Mouse (Mus musculus) heart, embryonic 11.5 days (tissue): ENCODE results near the gene Lancl3. TPM values are rescaled to one million over a fixed set of nuclear protein-coding genes. Genes with fewer than 3 reads are reported as not detected.

Experiments used
- ATAC-seq: fragments of 200-750 bp; cut with Nextera tagmentation; replicated peaks from 2 replicates; pipeline ENCODE4 v1.8.0; 2017; ENCODE audit warnings: moderate library complexity; ENCODE audit not compliant: insufficient number of reproducible peaks, low FRiP score, low TSS enrichment
- H3K27ac ChIP-seq: fragments of 300-500 bp; sonication (generic); 2 replicates; pipeline ENCODE4 v1.5.1; 2014; ENCODE audit warnings: mild to moderate bottlenecking, low read depth, low read length
- H3K27me3 ChIP-seq: fragments of 300-500 bp; sonication (generic); 2 replicates; pipeline ENCODE4 v1.6.1; 2014; ENCODE audit warnings: mild to moderate bottlenecking, low read length, mixed read lengths; ENCODE audit not compliant: control insufficient read depth, insufficient read depth
- H3K36me3 ChIP-seq: fragments of 300-500 bp; sonication (generic); 2 replicates; pipeline ENCODE4 v1.6.1; 2014; ENCODE audit warnings: mild to moderate bottlenecking, low read length, moderate library complexity, mixed read lengths; ENCODE audit not compliant: control insufficient read depth, insufficient read depth
- H3K4me1 ChIP-seq: fragments of 300-500 bp; sonication (generic); 2 replicates; pipeline ENCODE4 v1.6.1; 2014; ENCODE audit warnings: low read length; ENCODE audit not compliant: control insufficient read depth, insufficient read depth
- H3K4me2 ChIP-seq: fragments of 300-500 bp; sonication (generic); 2 replicates; pipeline ENCODE4 v1.6.1; 2014; ENCODE audit warnings: mild to moderate bottlenecking, moderate library complexity
- H3K4me3 ChIP-seq: fragments of 300-500 bp; sonication (generic); 2 replicates; pipeline ENCODE4 v1.5.1; 2014; ENCODE audit warnings: low read depth, low read length
- H3K9ac ChIP-seq: fragments of 300-500 bp; sonication (generic); 2 replicates; pipeline ENCODE4 v1.6.1; 2014; ENCODE audit warnings: mild to moderate bottlenecking, low read depth, low read length, moderate library complexity
- H3K9me3 ChIP-seq: fragments of 300-500 bp; sonication (generic); replicated peaks from 2 replicates; pipeline ENCODE4 v1.6.1; 2016; ENCODE audit warnings: low read length; ENCODE audit not compliant: control insufficient read depth
- WGBS: fragments of 180-500 bp; shearing (Covaris S2); extraction: QIAGEN DNeasy Blood & Tissue Kit; methylation state at CpG from one replicate; pipeline ENCODE4 v1.1.7; 2014; ENCODE audit not compliant: insufficient replicate concordance; 5-methylcytosine and 5-hydroxymethylcytosine counted together
- polyA plus RNA-seq: library from polyadenylated mRNA; unstranded; fragments of >200 nt; fragmentation: Nextera tagmentation; extraction: Ambion mirVana; gene quantifications from 2 replicates; pipeline ENCODE4 v1.2.1, GENCODE M21; 2014

Gene Lancl3
- 0.43 and 0.45 TPM in 2 replicates for polyA plus RNA-seq

DNA sequence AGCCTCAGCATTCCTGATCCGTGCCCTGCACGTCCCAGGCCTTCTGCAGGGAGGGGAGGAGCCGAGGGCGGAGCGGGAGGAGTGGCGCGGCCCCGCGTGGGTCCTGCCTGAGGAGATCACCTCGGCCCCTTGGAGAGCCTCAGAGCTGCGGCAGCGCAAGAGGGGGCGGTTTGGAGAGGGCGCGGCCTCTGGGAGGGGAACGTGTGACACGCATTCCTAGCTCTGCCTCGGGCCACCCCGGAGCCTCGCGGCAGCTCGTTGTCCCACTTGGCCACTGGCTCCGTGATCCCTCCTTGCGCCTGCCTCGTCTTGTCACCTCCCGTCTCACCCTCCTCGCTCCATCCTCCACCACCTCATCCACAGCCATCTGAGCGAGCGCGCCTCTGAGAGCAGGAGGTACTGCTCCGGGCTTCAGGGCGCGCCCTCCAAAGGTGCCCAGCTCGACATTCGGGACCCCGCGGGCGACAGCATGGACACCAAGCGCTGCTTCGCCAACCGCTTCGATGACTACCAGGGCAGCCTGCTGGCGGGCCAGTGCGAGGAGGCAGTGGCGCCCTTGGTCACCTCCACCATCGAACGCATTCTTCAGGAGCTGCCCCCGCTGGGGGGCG is at the start of gene Lancl3:
Gene Lancl3, plus strand, starts transcription at position 142 of the 611 bp plus-strand sequence.
- Histone ChIP-seq H3K9ac (peak within 1 kb of the TSS; percentile 17; the same call in 1 of the 2 replicates), H3K27ac (no peak within 1 kb of the TSS)
- 7% methylated on average over 36 of the region's 49 CpGs for WGBS

DNA sequence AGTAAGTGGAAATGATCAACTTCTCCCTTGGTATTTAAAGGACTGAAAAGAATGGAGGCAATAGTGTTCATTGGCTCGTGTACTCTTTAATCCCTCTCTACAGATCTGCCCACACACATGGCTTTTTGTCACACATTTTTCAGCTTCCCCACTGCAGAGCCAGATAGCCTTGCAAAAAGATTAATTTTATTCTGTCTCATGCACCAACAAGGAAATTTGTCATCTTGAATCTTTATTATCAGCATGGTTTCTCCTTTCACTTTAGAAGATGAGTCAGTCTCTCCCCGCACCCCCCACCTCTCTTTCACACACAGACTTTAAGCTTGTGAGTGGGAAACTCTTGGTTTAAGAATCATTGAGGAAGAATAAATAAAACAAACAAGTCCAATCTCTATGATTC is 20.7 kb upstream of the Lancl3 start:
- Histone ChIP-seq H3K27ac (no peak overlapping the region), H3K4me3 (no peak overlapping the region), H3K4me2 (no peak overlapping the region), H3K4me1 (no peaks in the 10 kb centered on the region), H3K27me3 (no peaks in the 10 kb centered on the region), H3K9ac (no peak overlapping the region), H3K36me3 (no peaks in the 10 kb centered on the region), H3K9me3 (no peaks in the 10 kb centered on the region)
- 64% methylated on average over 2 of the region's 2 CpGs for WGBS
- ATAC-seq, result no peak

More for the DNA sequence above, at the start of gene Lancl3:
- peak; percentile 59 for ATAC-seq
- peak within 1 kb of the TSS; percentile 65 for H3K4me2 ChIP-seq
- peaks cover 11% of the 10 kb centered on the region; the same call in 1 of the 2 replicates for H3K27me3 ChIP-seq
- H3K9me3 ChIP-seq, result no peaks in the 10 kb centered on the region
- no peaks in the 10 kb centered on the region for H3K36me3 ChIP-seq
- peak within 1 kb of the TSS; percentile 46 for H3K4me3 ChIP-seq
- no peaks in the 10 kb centered on the region for H3K4me1 ChIP-seq

DNA sequence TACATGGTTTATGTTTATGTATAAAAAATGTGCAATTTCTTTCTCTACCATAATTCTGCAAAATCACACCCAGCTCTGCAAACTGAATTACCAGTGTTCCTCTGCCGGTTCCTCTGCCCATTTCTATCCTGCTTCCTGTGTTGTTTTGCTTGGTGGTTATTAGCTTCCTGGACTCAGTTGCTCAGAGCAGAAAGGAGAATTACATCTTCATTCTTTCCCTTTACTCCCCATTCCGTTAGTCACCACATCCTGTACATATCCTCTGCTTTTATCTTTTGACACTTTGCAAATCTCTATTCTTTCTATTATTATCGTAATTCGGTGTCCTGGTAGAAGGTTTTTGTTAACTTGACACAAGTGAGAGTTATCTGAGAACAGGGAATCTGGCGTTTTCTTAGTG is 18.1 kb upstream of the Lancl3 start:
- 59% methylated on average over 5 of the region's 5 CpGs for WGBS
- Histone ChIP-seq H3K9me3 (no peaks in the 10 kb centered on the region), H3K4me3 (no peak overlapping the region), H3K4me1 (no peaks in the 10 kb centered on the region), H3K27ac (no peak overlapping the region), H3K27me3 (no peaks in the 10 kb centered on the region), H3K36me3 (no peaks in the 10 kb centered on the region), H3K9ac (no peak overlapping the region), H3K4me2 (no peak overlapping the region)
- ATAC-seq, result no peak

DNA sequence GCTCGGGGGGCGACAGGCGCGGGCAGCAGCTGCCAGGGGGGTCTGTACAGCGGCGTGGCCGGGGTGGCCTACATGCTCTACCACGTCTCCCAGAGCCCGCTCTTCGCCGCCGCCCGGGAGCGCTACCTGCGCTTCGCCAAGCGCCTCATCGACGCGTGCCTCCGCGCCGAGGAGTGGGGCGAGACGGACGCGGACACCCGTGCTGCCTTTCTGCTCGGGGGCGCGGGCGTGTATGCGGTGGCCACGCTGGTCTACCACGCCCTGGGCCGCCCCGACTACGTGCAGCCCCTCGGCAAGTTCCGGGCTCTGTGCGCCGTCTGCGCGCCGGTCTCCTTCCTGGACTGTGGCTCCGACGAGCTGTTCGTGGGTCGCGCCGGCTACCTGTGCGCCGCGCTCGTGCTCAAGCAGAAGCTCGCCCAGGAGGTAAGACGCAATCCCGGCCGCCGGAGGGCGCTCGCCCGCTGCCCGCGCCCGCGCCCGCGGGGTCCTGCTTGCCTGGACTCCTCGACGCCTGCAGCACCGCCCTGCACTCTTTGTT is 747 bp downstream of the Lancl3 start:
- ATAC-seq, result peak; percentile 59
- Histone ChIP-seq H3K9ac (peak overlapping the region; percentile 17; the same call in 1 of the 2 replicates), H3K27ac (no peak overlapping the region), H3K4me3 (peak overlapping the region; percentile 46), H3K27me3 (peaks cover 11% of the 10 kb centered on the region; the same call in 1 of the 2 replicates), H3K4me2 (peak overlapping the region; percentile 65), H3K36me3 (no peaks in the 10 kb centered on the region), H3K4me1 (no peaks in the 10 kb centered on the region), H3K9me3 (no peaks in the 10 kb centered on the region)
- WGBS, result 16% methylated on average over 56 of the region's 72 CpGs

DNA sequence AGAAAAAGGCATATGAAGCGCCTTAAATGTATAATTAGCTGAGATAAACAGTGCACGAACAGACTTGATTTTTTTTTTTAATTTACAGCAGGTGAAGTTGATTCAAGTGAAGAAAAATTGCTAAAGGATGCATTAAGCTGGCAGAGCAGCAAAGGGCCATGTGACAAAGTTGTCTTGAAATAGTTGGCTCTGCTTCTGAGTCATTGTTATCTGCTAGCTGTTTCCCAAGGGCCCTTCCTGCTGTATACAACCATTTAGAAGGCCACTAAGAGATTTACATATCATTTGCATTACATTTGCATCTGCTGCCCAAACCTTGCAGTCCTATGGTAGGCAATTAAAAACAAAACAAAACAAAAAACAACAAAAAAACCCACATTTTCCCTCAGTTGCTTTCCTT is 2.3 kb downstream of the Lancl3 start:
- H3K4me3 ChIP-seq, result no peak overlapping the region
- no peak overlapping the region for H3K9ac ChIP-seq
- H3K9me3 ChIP-seq, result no peaks in the 10 kb centered on the region
- H3K27me3 ChIP-seq, result peaks cover 11% of the 10 kb centered on the region; the same call in 1 of the 2 replicates
- no peaks in the 10 kb centered on the region for H3K36me3 ChIP-seq
- WGBS, result 71% methylated on average over 2 of the region's 2 CpGs
- no peak overlapping the region for H3K4me2 ChIP-seq
- no peak overlapping the region for H3K27ac ChIP-seq
- H3K4me1 ChIP-seq, result no peaks in the 10 kb centered on the region
- ATAC-seq, result no peak

DNA sequence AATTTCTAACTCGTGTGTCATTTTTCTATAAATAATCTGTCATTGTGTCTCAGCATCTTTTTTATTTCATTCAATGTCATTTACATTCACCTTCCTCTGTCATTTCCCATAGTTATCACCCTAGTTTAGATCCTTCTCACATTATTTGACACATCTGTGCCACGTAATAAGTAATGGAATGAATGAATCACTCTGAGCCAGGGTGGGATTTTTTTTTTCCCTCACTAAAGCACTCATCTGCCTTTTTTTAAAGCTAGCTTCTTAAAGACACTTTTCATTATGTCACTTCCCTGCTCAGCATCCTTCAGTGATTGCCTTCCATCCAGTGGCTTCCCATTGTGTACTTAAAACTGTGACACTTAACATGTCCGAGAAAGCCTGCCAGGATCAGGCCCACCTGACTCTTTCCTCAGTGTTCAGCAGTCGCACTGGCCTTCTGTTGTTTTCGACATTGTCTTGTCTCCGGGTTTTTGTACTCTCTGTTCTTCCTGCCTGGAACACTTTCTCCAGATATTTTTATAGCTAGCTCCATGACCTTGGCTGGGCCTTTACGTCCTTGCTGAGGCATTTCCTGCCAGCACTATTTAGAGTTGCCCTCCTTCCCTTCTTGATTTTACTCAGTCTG is 3.2 kb downstream of the Lancl3 start:
- Histone ChIP-seq H3K9me3 (no peaks in the 10 kb centered on the region), H3K27me3 (peaks cover 11% of the 10 kb centered on the region; the same call in 1 of the 2 replicates), H3K4me1 (no peaks in the 10 kb centered on the region), H3K27ac (no peak overlapping the region), H3K9ac (no peak overlapping the region), H3K36me3 (no peaks in the 10 kb centered on the region), H3K4me2 (no peak overlapping the region), H3K4me3 (no peak overlapping the region)
- WGBS, result 54% methylated on average over 7 of the region's 7 CpGs
- no peak for ATAC-seq

DNA sequence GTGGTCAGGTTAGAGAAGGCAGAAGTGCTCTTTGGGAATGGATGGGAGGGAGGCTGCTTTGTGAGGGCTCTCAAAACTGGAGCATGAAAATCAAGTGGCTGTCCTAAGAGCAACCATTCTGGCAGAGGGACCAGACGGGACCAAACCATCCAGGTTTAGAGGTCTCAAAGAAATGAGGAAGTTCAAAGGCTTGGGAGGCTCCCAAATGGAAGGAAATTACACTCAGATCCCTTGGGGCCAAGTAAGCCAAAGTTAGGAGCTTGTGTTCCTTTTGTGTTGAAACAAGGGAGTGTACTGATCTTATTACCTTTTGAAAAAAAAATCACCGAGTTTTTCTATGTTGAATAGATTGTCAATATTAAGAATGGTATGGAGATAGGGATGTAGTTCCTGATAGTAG is 5.4 kb downstream of the Lancl3 start:
- Histone ChIP-seq H3K9ac (no peak overlapping the region), H3K9me3 (no peaks in the 10 kb centered on the region), H3K4me2 (no peak overlapping the region), H3K27ac (no peak overlapping the region), H3K36me3 (no peaks in the 10 kb centered on the region), H3K4me3 (no peak overlapping the region), H3K4me1 (no peaks in the 10 kb centered on the region), H3K27me3 (peaks cover 3% of the 10 kb centered on the region; the same call in 1 of the 2 replicates)
- WGBS, result 80% methylated on average over 2 of the region's 2 CpGs
- ATAC-seq, result no peak

DNA sequence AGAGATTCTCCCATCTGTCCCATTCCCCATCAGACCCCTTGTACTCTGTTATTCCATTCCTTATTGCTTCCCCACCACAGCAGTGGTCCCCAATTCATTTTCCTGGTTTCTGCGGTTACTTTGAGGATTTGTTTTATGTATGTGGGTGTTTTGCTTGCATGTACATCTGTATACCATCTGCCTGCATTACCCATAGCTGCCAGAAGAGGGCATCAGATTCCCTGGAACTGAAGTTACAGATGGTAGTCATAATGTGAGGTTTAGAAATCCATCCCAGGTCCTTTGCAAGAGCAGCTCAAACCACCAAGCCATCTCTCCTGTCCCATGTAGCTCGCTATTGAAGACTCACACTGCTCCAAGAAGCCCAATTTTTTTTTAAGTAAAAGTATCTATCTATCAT is 16.5 kb downstream of the Lancl3 start:
- no peak overlapping the region for H3K4me2 ChIP-seq
- H3K4me3 ChIP-seq, result no peak overlapping the region
- H3K9me3 ChIP-seq, result no peaks in the 10 kb centered on the region
- no peak overlapping the region for H3K9ac ChIP-seq
- no peaks in the 10 kb centered on the region for H3K27me3 ChIP-seq
- H3K27ac ChIP-seq, result no peak overlapping the region
- H3K4me1 ChIP-seq, result no peaks in the 10 kb centered on the region
- no peak for ATAC-seq
- H3K36me3 ChIP-seq, result no peaks in the 10 kb centered on the region
- 62% methylated on average over 2 of the region's 2 CpGs for WGBS
